Mouse (Mus musculus) c-Kit-positive CD71-positive TER-119-negative erythroid progenitor cells, embryonic 14.5 days (primary cell): Measurements from ENCODE around the gene Smyd3.
"Not testable (repeated sequence)": the region's sequence is repeated elsewhere in the genome, so short reads cannot be mapped to it uniquely, and the experiment has no call there.

ENCODE experiments used
- DNase-seq: peaks from one replicate; pipeline ENCODE4 v3.0.0-alpha.2; 2013; ENCODE audit warnings: low read depth

The Smyd3 gene

DNA sequence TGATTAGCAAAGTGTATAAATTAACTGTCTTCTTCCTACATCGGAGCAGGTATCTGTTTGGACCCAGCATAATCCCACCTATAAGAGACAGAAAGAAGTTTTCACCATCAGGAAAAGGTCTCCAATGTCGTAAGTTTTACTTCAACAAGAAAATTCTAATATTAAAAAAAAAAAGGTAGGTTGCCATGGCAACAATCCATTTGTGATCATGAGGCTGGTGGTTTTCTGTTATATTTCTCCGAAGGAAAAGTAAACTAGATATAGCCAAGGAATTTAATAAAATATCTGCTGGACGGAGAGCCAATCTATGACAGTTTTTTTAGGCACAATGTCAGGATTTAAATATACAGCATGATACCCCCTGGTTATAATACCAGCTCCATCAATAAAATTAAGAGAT is 142.9 kb downstream of the Smyd3 start:
- no peak for DNase-seq

DNA sequence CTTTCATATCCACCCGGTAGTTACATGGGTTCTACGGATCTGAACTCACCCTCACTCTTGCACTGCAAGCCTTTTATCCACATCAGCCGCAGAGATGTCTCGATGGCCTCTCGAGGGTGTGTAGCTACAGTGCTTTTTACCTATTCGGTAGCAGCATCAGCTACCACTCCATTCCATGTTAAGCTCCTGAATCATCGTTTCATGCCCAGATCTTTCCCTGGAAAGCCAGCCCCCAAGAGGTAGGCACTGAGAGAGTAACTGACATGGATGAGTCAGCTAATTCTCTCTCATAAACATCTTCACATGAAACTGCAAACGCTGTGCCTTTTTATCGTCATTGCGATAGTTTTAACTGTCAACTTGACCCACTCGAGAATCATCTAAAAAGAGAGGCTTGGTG is 143.9 kb downstream of the Smyd3 start:
- DNase-seq: no peak

DNA sequence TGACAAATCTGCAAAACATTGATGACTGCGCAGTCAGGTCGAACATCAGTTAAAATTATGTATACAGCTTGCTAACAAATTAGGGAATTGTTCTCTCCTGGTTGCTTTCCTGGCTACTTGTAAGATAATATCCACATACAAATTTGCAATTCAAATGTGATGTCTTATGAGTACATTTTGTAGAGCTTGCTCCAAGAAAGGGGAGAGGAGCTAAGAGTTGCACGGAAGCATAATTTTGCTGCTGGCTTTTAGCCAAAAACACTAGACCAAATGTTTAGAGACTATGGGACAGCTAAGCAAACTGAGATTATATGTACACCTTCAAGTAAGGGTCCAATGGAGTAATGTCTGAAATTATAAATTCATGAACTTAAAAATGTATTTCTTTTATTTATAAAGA is 146.7 kb downstream of the Smyd3 start:
- no peak for DNase-seq

DNA sequence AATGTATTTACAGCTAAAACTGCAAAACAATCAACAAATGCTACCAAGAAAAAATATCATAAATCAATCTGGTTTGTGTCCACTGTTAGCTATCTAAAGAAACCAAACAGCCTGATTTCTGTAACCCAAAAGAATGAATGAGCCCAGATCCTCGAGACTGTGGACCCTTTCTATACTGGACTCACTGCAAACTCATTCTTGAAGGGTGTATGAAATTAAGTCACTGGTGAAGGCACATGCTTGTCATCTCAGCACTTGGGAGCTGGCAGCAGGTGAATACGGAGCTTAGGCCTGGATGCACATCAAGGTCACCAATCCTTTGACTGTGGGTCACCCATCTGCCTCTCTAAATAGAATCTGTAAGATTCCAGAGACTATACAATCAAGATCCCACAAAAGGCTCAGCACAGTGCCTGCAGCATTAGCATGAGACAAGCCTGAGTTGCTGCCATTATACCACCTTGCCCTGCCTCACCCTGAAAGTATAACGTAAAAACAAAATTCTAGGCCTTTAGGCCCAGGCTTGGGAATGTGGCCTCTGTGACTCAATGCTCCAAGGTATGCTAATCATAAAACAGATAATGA is 149.3 kb downstream of the Smyd3 start:
- DNase-seq: no peak

DNA sequence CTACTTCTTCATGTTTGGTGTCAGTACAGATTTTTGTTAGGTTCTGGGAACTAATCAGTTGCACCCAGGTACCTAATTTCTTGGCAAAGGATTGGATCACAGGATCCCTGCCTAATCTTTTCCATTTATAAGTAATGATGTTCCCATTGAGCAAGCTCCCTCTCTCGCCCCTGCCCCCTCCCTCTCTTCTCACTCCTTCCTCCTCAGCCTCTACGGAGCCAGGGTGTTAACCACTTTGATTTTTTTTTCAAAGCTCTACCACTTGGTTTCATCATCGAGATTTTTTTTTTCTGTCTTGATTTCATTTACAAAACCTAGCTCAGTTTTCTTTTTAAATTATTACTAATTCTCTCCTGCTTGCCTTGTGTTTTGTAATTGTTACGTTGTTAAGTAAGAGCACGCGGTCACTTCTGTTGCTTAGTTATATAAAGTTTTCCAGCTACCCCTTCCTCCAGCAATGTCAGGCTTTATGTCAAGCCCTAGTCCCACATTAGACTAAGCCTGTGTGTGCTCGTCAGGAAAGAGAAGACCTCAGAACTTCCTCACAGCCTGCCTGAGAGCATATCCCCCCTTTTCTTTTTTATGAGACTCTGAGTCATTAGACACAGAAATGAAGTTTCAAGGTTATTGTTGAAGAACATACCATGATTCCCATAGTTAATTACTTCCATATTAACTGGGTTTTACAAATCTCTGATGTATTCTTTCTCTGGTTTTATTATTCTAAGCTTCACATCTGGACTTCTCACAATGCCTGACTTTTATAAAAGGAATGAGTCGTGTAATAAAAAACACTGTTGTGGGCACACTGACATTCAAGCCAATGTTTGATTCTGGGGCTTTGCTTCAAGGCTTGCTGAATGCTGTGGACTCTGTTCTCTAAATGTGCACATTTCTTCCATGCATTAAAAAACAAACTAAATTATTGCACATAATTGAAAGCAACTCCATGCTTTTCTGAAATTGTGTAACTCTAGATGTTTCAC is 156.1 kb downstream of the Smyd3 start:
- DNase-seq: no peak

DNA sequence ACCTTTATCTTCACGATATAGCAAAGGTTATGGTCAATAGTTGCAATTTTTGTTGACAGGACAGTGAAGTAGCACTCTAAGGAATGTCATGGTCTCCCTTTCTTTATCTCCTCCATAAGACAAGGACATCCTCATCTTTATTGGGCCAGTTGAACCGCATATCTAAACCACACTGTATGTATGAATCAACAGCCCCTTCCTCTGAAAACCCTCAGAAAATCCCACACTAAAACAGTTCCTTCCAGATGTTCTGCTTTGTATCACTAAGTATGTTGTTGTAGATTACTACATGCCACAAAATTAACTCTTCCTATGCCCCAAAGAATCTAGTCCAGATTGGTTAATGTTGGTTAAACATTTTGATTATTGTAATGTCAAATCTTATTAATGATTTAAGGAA is 160.7 kb downstream of the Smyd3 start:
- DNase-seq: no peak

DNA sequence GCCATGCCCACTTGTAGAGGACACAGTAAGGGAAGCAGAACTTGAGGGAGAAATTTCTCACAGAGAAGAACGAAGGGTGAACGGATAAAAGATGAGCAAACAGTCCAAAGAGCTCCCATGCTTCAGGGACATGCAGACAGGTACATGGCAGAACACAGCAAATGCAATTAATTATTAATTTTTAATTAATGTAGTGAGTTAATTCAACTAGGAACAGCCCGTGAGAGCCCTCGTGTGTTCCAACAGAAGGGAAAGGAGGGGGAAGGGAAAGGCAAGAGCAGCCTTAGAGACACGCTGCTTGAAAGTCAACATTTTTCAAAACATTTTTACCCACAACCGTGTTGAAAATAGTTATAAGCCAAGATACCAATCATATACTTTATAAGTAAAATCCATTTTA is 163.6 kb downstream of the Smyd3 start:
- DNase-seq: no peak

DNA sequence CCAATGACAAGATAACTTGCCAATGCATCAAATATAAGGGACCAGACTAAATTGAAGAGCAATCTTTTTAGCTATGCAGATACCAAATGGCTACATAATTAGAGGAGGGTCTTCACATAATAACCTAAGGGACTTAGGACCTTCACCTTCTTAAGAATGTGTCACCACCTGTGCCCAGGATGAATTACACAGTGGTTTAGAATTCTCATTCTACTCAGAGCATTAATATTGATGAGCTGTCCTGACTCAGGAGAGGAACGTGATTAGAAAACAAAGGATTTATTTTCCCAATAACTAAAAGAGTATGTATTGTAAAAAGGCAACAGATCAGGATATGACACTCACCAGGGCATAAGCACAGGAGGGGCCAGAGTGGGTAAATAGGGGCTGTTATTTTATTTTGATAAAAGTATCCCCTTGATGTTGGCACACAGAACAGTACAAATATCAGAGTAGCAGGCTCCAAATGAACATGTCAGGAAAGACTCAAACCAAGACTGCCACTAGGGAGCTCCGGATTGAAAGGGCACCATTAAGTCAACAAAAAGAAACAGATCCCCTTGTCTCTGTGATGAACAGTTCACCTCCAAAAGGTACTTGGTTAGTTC is 172.4 kb downstream of the Smyd3 start:
- DNase-seq: no peak

DNA sequence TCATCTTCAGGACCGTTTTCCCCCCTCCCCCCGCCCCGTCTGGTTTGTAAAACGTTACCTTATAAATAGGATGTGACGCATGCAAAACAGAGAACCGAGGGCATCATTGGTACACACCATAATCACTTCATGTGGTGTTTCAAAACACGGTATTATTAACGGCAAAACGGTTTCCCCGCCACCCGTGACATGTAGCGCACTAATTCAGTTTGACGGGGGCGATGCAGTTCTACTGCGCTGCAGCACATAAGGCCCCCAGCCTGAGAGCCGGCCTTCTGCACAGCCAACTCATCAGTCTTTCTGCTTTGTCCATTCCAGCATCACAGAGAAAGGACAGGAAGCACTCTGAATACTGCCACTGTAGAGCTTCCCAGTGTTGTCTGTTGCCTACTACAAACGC is 174.4 kb downstream of the Smyd3 start:
- no peak for DNase-seq

DNA sequence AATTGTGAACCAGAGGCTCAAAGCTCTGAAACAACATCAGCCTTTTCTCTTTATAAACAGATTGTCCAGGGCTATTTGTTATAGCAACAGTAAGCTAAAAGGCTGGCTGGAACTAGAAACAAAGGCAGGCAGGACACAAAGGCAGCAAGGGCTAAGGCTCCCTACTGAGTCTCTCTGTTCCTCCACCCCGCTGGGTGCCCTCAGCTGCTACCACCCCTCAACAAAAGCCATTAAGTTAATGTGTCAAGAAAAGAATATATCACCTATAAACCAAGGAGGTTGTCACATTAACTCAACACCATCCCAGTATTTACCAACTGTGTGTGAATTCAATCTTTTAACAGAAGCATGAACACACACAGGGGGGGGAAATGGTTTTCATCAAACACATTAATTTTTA is 176.3 kb downstream of the Smyd3 start:
- no peak for DNase-seq

DNA sequence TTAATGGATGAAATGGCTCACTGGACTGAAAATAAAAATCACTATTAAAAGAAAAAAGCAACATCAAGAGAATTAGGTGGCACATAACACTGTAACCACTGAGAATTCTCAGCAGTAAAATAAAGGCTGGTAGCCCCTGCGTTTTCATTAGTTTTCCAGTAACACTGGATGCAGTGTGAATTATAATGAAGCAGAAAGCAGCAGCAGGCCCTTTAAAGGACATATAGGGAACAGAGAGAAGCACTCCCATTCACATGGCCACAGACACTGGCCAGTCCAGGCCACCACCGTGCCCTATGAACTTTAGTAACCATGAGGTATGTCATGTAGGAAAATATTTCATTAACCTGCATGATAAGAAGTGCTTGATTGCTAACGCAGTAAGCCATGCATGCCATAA is 178.8 kb downstream of the Smyd3 start:
- no peak for DNase-seq

DNA sequence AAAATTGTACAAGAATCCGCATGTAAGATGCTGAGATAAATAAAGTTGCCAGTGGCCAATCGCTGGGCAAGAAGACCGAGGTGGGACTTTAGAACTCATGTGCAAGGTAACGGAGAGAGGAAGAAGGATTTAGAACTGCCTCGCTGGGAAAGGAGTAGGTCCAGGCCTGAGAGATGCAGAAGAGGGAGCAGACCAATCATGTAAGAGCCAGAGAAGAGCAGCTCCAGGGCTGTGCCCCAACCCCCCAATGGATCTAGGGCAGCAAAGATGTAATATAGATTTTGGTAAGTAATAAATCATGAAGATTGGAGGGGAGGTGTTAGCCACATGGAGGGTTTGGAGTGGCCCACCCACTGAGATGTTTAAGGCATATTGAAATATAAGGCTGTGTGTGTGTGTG is 180.3 kb downstream of the Smyd3 start:
- no peak for DNase-seq

DNA sequence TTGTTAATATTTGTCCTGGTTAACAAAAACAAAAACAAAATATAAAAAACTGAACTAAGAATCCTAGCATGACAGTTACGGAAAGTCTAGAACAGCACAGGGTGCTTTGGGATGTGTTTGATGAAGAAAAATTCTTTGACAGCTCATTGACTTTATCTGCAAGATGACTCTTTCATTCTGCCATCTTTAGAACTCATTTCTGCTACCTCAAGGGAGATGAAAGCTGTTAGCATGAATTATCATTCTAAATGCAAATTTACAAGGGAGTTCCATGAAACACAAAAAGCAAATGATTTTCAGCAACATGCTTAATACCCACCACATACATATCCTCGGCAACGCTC is 190.9 kb downstream of the Smyd3 start:
- no peak for DNase-seq

DNA sequence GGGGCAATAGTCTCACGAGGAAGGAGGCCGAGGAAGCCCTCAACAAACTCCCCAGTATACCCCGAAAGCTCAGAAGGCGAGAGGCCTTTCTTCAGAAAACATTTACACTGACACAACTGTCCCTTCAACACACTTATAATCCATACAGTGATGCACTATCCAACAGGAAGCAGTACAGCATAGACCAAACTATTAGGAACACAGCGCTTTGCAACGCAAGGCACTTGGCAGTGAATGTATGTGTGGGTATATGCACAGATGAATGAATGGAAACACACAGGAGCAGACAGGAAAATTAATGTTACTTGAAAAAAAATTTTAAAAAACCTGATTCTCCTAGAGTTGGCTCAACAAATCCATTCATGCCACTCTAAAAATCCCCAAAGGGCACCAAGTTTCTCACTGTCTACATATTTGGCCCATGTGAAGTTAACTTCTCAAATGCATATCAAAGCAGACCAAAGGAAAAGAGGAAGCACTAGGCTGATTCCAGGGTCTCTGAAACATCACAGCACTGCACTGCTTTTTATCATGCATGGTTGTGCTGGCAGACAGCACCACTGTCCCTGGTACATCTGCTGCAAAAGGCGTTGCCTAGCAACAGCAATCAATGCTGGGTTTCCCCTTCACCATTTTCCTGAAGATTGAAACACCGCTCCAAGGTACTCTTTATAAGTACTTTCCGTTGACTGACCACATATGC is 191.4 kb downstream of the Smyd3 start:
- DNase-seq: no peak

DNA sequence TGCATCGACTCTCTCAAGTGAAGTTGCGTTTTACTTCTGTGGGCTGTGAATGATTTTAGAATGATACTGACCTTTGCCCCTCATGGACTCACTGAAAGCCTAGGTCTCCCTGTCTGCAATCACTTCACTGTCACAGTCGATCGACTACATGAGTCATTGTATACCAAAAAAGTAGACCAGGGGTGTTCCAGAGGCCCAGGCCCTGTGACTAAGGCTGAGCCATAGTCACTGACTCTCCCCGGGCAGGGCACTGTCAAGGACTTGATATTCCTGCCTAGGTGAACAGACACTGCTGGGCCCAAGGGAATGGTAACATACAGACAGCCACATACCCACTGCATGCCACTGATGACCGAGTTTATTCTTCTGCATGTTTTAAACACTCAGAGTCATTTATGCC is 193.6 kb downstream of the Smyd3 start:
- DNase-seq: no peak

DNA sequence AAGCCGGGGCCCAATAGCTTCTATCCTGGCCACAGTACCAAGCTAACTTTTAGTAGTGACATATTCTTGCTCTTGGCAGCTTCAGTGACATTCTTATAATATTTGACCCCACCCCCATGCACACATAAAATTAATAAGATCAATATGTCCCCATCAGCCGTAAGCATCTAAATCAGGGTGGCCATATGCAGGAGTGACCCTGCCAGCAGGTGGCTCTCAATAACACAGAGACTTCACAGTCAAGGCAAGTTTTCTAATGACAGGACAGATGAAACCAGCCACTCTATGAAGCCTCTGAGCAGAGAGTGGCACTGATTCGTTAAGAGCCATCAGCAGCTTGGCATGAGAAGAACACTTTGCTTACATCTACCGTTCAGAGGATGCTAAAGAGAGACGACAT is 204.2 kb downstream of the Smyd3 start:
- DNase-seq: no peak

DNA sequence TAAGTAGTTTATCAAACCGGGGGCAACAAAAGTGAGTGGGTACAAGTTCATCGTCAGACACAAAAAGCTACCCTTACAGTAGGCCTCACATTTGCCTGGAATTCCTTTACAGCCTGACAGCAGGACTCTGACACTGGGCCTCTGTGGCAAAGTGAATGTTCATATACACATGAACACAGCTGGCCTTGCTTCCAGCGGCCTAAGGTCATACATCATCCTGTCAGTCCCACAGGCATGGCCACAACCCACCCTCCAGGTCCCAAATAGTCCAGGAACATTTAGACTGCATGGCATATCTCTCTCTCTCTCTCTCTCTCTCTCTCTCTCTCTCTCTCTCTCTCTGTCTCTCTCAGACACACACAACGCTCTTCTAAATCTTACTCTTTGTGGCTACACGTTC is 208.4 kb downstream of the Smyd3 start:
- DNase-seq: no peak

DNA sequence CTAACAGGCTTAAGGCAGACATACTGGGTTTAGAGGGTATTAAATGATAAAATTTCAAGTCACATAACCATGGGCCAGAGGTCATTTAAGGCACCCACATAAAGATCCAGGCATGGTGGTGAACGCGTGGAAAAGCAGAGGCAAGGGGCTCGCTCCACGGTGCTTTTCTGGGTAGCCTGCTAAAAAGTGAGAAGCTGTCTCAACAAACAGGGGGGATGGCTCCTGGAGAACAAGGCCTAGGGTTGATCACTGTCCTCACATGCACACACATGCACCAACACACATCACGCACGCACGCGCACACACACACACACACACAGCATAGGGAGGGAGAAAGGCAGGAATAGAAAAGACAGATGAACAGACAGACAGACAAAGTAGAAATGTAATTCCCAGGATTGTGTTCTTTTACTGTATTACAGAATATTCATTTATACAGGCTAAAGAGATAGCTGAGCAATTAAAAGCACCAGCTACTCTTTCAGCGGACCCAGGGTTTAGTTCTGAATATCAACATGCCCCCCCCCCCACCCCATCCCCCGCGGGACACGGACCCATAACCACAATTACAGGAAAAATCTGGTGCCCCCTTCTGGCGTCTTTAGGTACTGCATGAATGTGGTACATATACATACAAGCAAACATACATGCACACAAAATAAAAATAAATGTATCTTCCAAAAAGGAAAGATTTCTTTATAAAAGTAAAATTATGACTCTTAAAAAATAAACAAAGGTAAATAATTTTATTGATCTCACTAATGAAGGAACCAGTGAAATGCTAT is 215.2 kb downstream of the Smyd3 start:
- DNase-seq: peak; percentile 2

DNA sequence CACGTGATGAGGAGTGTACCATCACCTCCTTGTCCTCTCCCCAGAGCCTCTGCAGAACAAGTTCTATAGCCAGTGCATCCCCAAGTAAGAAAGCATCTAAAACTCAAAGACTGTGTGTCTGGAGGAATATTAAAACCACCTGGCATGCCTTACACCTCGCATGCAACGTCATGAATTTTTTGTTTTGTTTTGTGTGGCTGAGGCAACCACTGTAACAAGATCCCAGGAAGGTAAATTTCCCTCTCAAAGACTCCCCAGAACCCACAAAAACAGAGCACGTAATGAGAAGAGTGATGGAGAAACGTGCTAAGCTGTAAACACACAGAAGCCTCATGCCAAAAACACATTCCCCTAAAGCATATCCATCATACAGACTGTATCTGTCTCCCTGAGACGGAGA is 222.2 kb downstream of the Smyd3 start:
- DNase-seq: no peak

DNA sequence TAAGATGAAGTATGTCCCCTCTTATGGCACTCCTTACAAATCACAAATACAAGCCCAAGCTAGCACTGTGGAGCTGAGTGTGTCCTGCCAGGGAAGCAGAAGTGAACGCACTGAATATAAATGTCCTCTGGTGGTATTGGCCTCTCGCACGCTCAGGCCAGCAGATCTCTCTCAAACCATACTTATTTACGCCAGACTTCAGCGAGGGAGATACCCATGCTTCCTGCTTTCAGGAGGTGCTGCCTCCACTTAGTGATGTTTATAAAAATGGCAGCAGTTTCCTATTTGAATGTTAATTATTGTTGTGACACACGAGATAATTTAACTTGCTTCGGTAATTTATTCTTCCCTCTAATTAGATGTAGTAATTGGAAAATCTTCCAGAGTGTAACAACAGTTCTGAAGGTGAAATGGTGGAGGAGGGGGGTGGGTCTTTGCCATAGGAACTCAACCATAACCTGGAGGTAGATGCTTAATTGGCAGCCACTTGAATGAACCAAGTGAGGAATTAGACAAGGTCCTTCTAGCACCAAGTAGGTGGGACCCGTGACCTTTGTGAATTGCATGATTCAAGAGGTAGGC is 224.0 kb downstream of the Smyd3 start:
- DNase-seq: no peak

DNA sequence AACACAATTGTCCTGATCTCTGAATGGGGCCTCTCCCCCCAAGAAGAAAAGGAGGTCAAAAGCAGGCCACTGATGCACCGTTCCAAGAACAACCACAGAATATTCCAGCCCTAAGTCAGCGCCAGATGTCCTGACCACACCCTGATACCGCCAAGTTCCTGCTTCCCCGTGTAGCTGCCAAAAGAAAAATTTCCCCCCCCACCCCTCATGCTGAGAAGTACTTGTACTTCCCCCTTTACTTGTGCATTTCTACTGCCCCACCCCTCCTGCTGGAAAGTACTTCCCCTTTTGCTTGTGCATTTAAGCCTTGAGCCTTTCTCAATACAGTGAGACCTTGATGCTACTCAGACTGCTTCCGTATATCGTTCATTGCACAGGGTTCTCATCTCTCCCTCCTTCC is 227.7 kb downstream of the Smyd3 start:
- not testable (repeated sequence) for DNase-seq

DNA sequence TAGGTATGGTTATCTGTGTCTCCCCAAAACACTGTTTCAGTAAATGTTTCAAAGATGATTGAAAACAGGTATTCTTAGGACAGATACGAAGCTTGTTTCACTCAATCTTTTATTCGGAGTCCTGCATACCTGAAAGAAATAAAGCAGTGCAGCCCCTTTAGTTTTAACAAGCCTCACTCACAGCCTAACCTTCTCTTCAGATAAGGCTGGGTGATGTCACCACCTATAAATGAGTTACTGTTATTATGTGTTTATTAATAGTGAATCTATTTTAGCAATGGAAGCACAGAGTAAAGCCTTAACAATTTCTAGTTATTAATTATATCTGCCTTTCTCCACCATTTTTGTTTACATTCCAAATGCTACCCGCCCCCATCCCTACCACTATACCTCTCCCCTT is 228.1 kb downstream of the Smyd3 start:
- DNase-seq: no peak
